Mouse (Mus musculus): ENCODE measurements at regions not wholly inside any gene's neighbourhood (a gene's known extent, or its start where the extent isn't known, plus 50 kb on each side); places are given as distances from the start of the nearest gene placed in this dataset.

- TF ChIP-seq CTCF (IDR thresholded peaks at IDR 0.05; ENCODE audit: control insufficient read depth, insufficient read depth, insufficient read length) (no peak), MYOD1 (IDR thresholded peaks at IDR 0.05; ENCODE audit: control insufficient read depth, insufficient read length, low read depth) (no peak)
Observed at GRCm38 (mm10) chr12:107769801-107770515, 233.4 kb downstream of the Bcl11b start.
